Mouse (Mus musculus) embryonic fibroblast, embryonic 13.5 days (primary cell): ENCODE data around the gene Kif26b.

Experiments
- CTCF ChIP-seq: IDR thresholded peaks from 2 replicates; pipeline ENCODE4 v1.5.1; 2011; ENCODE audit warnings: mild to moderate bottlenecking, control low read depth, low read length, moderate library complexity, borderline replicate concordance; ENCODE audit not compliant: insufficient read depth
- POLR2A ChIP-seq: IDR thresholded peaks from 2 replicates; pipeline ENCODE4 v1.6.1; 2011; ENCODE audit warnings: low read depth, mild to moderate bottlenecking, control low read depth, low read length, moderate library complexity

DNA sequence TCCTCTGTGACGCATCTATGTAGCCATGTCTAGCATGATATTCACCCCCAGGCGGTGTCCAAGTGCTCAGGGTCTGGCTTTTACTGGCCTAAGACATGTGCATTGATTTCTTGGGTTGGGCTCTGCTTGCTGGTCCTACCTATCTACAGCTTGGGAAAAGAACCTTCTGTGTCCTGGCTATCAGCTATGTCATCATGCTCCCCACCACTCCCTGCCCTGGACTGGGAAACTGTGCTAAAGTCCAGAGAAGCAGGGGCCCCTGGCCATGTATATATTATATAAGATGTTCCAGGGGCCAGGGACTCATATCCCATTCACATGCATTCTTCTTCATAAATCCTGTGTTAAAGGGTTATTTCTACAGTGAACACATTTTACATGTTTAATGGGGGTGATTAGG, 92.4 kb downstream of the Kif26b start:
- TF ChIP-seq CTCF: no peak
- TF ChIP-seq POLR2A: no peak
